Mouse (Mus musculus) bone marrow macrophage, adult 2 months (primary cell): ENCODE measurements around the gene Dip2b.

ENCODE experiments used
- CTCF ChIP-seq: IDR thresholded peaks from 2 replicates; pipeline ENCODE4 v1.5.1; 2012; ENCODE audit warnings: low read depth, mild to moderate bottlenecking, low read length, moderate library complexity
- POLR2A ChIP-seq: IDR thresholded peaks from 2 replicates; pipeline ENCODE4 v1.6.1; 2012; ENCODE audit warnings: mild to moderate bottlenecking, low read depth, low read length, borderline replicate concordance

GRCm38 (mm10) chr15:100258646-100259425 is 220.4 kb downstream of the Dip2b start:
- TF ChIP-seq CTCF: no peak
- no peak for TF ChIP-seq POLR2A
